Mouse (Mus musculus) layer of hippocampus, postnatal 25 days (tissue): Measurements from ENCODE around the gene Sprr2a1. TPM values are rescaled to one million over a fixed set of nuclear protein-coding genes. Genes with fewer than 3 reads are reported as not detected.

Source experiments
- total RNA-seq, 2 experiments: library from RNA; stranded (reverse); gene quantifications; 2 replicates each; pipeline ENCODE4 v1.2.3; 2021

Sprr2a1 gene
- total RNA-seq, 2 experiments from 2014 or later: not detected

Other genes starting within 250 kb of the Sprr2a1 start
- not detected for gene Pglyrp3, start 201.2 kb upstream of the Sprr2a1 start, total RNA-seq
- gene Lor, start 132.7 kb upstream of the Sprr2a1 start, total RNA-seq: 1 to 10 TPM; 4.7 to 4.8 TPM
- gene Prr9, start 91.9 kb upstream of the Sprr2a1 start, total RNA-seq: not detected
- gene Lelp1, start 73.1 kb upstream of the Sprr2a1 start, total RNA-seq: not detected
- not detected for gene Sprr2a2, start 121 bp downstream of the Sprr2a1 start, total RNA-seq
- gene Sprr2a3, start 69.6 kb downstream of the Sprr2a1 start, total RNA-seq: not detected
- not detected for gene Sprr2b, start 100.8 kb downstream of the Sprr2a1 start, total RNA-seq
- gene Sprr2d, start 123.3 kb downstream of the Sprr2a1 start, total RNA-seq: not detected
- gene Sprr2e, start 136.3 kb downstream of the Sprr2a1 start, total RNA-seq: not detected
- not detected for gene Sprr2f, start 149.4 kb downstream of the Sprr2a1 start, total RNA-seq
- not detected for gene Sprr2h, start 169.9 kb downstream of the Sprr2a1 start, total RNA-seq
- not detected for gene Sprr2i, start 192.2 kb downstream of the Sprr2a1 start, total RNA-seq
- not detected for gene Sprr2j-ps, start 202.3 kb downstream of the Sprr2a1 start, total RNA-seq
- gene Gm9774, start 213.6 kb downstream of the Sprr2a1 start, total RNA-seq: 1 to 10 TPM; 2.3 to 3.6 TPM
- gene Sprr2k, start 216.8 kb downstream of the Sprr2a1 start, total RNA-seq: not detected
- not detected for gene Sprr1b, start 223.0 kb downstream of the Sprr2a1 start, total RNA-seq
- not detected for gene Sprr3, start 242.9 kb downstream of the Sprr2a1 start, total RNA-seq